Mouse (Mus musculus) midbrain, embryonic 11.5 days (tissue): Measurements from ENCODE around the gene Impad1. TPM values are rescaled to one million over a fixed set of nuclear protein-coding genes. Genes with fewer than 3 reads are reported as not detected.

Source experiments
- ATAC-seq: fragments of 200-750 bp; cut with Nextera tagmentation; 2 replicates; pipeline ENCODE4 v1.8.0; 2017; ENCODE audit warnings: moderate TSS enrichment, moderate library complexity; ENCODE audit not compliant: low FRiP score
- DNase-seq: peaks from one replicate; pipeline ENCODE4 v3.0.0; 2015; ENCODE audit warnings: low spot score; ENCODE audit errors: missing footprints
- H3K27ac ChIP-seq: fragments of 300-500 bp; sonication (generic); 2 replicates; pipeline ENCODE4 v1.5.1; 2014; ENCODE audit warnings: low read depth, low read length
- H3K27me3 ChIP-seq: fragments of 300-500 bp; sonication (generic); 2 replicates; pipeline ENCODE4 v1.6.1; 2014; ENCODE audit warnings: mild to moderate bottlenecking, low read length, moderate library complexity, mixed read lengths; ENCODE audit not compliant: control insufficient read depth, insufficient read depth
- H3K36me3 ChIP-seq: fragments of 300-500 bp; sonication (generic); 2 replicates; pipeline ENCODE4 v1.6.1; 2014; ENCODE audit warnings: mild to moderate bottlenecking, low read length, moderate library complexity, mixed read lengths; ENCODE audit not compliant: control insufficient read depth, insufficient read depth
- H3K4me1 ChIP-seq: fragments of 300-500 bp; sonication (generic); 2 replicates; pipeline ENCODE4 v1.6.1; 2014; ENCODE audit warnings: low read length; ENCODE audit not compliant: control insufficient read depth, insufficient read depth
- H3K4me2 ChIP-seq: fragments of 300-500 bp; sonication (generic); 2 replicates; pipeline ENCODE4 v1.6.1; 2014; ENCODE audit warnings: mild to moderate bottlenecking, moderate library complexity
- H3K4me3 ChIP-seq: fragments of 300-500 bp; sonication (generic); 2 replicates; pipeline ENCODE4 v1.5.1; 2014; ENCODE audit warnings: low read depth, low read length
- H3K9ac ChIP-seq: fragments of 300-500 bp; sonication (generic); 2 replicates; pipeline ENCODE4 v1.6.1; 2014; ENCODE audit warnings: low read length
- H3K9me3 ChIP-seq: fragments of 300-500 bp; sonication (generic); 2 replicates; pipeline ENCODE4 v1.6.1; 2016; ENCODE audit warnings: low read length; ENCODE audit not compliant: control insufficient read depth
- WGBS: fragments of 180-500 bp; shearing (Covaris S2); extraction: QIAGEN DNeasy Blood & Tissue Kit; methylation state at CpG from one replicate; pipeline ENCODE4 v1.1.7; 2014; 5-methylcytosine and 5-hydroxymethylcytosine counted together
- polyA plus RNA-seq: library from polyadenylated mRNA; unstranded; fragments of >200 nt; fragmentation: Nextera tagmentation; extraction: Ambion mirVana; gene quantifications from 2 replicates; pipeline ENCODE4 v1.2.1, GENCODE M21; 2014

Gene Impad1
- polyA plus RNA-seq, 1 experiment from 2014 or later = 48.2 TPM

- Histone ChIP-seq H3K4me1 (no peaks in the 10 kb centered on the region), H3K36me3 (no peaks in the 10 kb centered on the region), H3K4me3 (no peak overlapping the region), H3K4me2 (no peak overlapping the region), H3K27ac (no peak overlapping the region), H3K27me3 (no peaks in the 10 kb centered on the region), H3K9ac (no peak overlapping the region), H3K9me3 (no peaks in the 10 kb centered on the region)
- 80% methylated on average over 8 of the region's 8 CpGs for WGBS
- ATAC-seq (no peak), DNase-seq (no peak)
These were observed 69.3 kb downstream of the Impad1 start for GRCm38 (mm10) chr4:4723821-4724220.

GRCm38 (mm10) chr4:4722081-4722480 is 71.1 kb downstream of the Impad1 start:
- Histone ChIP-seq H3K4me2 (no peak overlapping the region), H3K4me3 (no peak overlapping the region), H3K27ac (no peak overlapping the region), H3K9me3 (no peaks in the 10 kb centered on the region), H3K9ac (no peak overlapping the region), H3K36me3 (no peaks in the 10 kb centered on the region), H3K27me3 (no peaks in the 10 kb centered on the region), H3K4me1 (no peaks in the 10 kb centered on the region)
- DNase-seq (no peak), ATAC-seq (no peak)
- 46% methylated on average over 1 of the region's 1 CpGs for WGBS

- WGBS = 69% methylated on average over 4 of the region's 4 CpGs
- no peak for DNase-seq
These were observed 75.3 kb downstream of the Impad1 start for GRCm38 (mm10) chr4:4717763-4718347.

More at GRCm38 (mm10) chr4:4717763-4718347, 75.3 kb downstream of the Impad1 start:
- no peak overlapping the region for H3K9ac ChIP-seq
- H3K36me3 ChIP-seq = no peaks in the 10 kb centered on the region
- no peaks in the 10 kb centered on the region for H3K27me3 ChIP-seq
- H3K4me2 ChIP-seq = no peak overlapping the region
- H3K4me1 ChIP-seq = no peaks in the 10 kb centered on the region
- no peak for ATAC-seq
- H3K9me3 ChIP-seq = no peaks in the 10 kb centered on the region
- no peak overlapping the region for H3K4me3 ChIP-seq
- H3K27ac ChIP-seq = no peak overlapping the region
